Mouse (Mus musculus) liver, adult 2 months (tissue): ENCODE data around the gene Ttll6.

Source experiments
- CTCF ChIP-seq: fragments of 200-500 bp; IDR thresholded peaks from 2 replicates; pipeline ENCODE4 v1.5.1; 2011; ENCODE audit warnings: low read depth, low read length, control low read depth
- POLR2A ChIP-seq: fragments of 200-500 bp; IDR thresholded peaks from 2 replicates; pipeline ENCODE4 v1.6.1; 2011; ENCODE audit warnings: low read length, control low read depth; ENCODE audit not compliant: insufficient read depth; ENCODE audit errors: extremely low read depth

- TF ChIP-seq CTCF (no peak), POLR2A (no peak)
These were observed 38.0 kb downstream of the Ttll6 start for GRCm38 (mm10) chr11:96171601-96172000.
